Mouse (Mus musculus): Measurements from ENCODE around the gene Synrg. TPM values are rescaled to one million over a fixed set of nuclear protein-coding genes. Genes with fewer than 3 reads are reported as not detected.

The Synrg gene
- polyA plus RNA-seq, 1 experiment from 2014 or later, result 10.2 TPM

DNA sequence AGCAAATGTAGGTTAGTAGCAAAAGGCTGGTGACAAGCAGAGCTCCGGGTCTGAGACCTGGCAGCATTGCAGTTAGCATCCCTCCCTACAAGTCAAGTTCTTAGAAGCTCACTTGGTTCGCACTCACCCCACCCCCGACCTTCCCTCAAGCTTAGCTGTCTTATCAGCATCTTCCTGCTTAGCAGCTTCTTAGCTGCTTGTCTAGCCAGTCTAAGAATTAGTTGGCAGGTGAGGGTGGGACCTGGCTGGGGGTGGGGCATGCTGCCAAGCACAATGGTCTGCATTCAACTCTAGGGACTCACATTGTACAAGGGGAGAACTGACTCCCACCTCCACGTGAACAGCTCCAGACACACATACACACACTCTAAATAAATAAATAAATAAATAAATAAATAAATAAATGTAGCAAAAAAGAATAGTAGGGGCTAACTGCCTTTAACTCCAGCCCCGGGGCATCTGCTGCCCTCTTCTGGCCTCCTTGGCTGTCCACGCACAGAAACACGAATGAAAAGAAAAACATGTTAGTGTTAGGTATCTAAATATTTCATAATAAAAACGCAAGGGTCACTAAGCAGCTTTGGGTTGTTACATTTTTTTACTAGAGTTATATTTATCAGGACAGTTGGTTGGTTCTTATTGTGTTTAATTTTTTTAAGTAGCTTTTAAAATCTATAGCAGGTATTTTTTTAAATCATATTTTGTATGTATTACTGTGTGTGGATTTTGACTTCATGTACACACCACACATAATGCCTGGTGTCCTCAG, 3.4 kb downstream of the Synrg start:
- Histone ChIP-seq H3K4me3 (no peak overlapping the region), H3K9me3 (replicated peaks) (no peaks in the 10 kb centered on the region), H3K27me3 (replicated peaks) (no peaks in the 10 kb centered on the region), H3K27ac (peak overlapping the region; percentile 28), H3K4me1 (peaks cover 41% of the 10 kb centered on the region), H3K4me2 (peak overlapping the region; percentile 43), H3K36me3 (peaks cover 24% of the 10 kb centered on the region), H3K9ac (no peak overlapping the region)
- peak; percentile 67 for ATAC-seq
- 36% methylated on average over 8 of the region's 8 CpGs for WGBS (ENCODE audit: insufficient replicate concordance)

DNA sequence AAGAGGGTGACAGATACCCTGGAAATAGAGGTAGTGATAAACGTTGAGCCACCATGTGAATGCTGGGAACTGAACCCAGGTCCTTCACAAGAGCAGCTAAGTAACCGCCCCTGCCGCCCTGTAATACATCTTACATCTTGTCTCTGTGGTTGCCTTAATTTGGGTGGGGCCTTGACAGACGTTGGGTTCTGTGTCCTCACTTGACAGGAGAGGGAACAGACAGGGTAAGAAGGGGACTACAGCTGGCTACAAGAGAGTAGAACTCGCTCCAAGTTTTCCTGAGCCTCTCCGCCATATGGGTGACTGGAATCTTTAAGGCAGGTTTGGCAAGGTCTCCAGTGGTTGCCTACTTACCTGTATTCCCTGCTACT, 4.0 kb downstream of the Synrg start:
- Histone ChIP-seq H3K4me2 (no peak overlapping the region), H3K27ac (0 out of 2 replicates have a peak overlapping the region, but pooled peaks have one; percentile 12), H3K36me3 (peaks cover 24% of the 10 kb centered on the region), H3K4me3 (no peak overlapping the region), H3K4me1 (peaks cover 41% of the 10 kb centered on the region), H3K9me3 (replicated peaks) (no peaks in the 10 kb centered on the region), H3K27me3 (replicated peaks) (no peaks in the 10 kb centered on the region), H3K9ac (no peak overlapping the region)
- ATAC-seq, result no peak
- WGBS (ENCODE audit: insufficient replicate concordance), result 50% methylated on average over 6 of the region's 6 CpGs

DNA sequence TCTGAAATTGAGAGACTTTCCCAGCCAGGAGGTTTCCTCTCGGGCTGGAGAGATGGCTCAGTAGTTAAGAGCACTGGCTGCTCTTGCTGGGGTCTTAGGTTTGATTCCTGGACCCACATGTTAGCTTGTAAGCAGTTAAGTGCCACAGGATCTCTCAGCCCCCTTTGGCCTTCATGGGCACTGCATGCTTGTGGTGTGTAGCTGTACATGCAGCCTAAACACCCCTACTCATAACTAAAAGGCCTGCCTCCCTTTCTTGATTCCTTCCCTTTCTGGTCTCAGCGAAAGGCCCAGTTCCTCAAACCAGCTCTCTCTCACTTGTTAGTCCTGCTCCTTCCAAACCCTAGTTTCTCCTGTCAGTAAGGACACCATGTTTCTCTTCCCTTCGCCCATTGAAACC, 4.8 kb downstream of the Synrg start:
- Histone ChIP-seq H3K36me3 (peaks cover 27% of the 10 kb centered on the region), H3K27ac (no peak overlapping the region), H3K4me3 (no peak overlapping the region), H3K4me1 (peaks cover 34% of the 10 kb centered on the region), H3K27me3 (replicated peaks) (no peaks in the 10 kb centered on the region), H3K4me2 (no peak overlapping the region), H3K9me3 (replicated peaks) (no peaks in the 10 kb centered on the region), H3K9ac (no peak overlapping the region)
- 80% methylated on average over 3 of the region's 3 CpGs for WGBS (ENCODE audit: insufficient replicate concordance)
- ATAC-seq, result no peak

DNA sequence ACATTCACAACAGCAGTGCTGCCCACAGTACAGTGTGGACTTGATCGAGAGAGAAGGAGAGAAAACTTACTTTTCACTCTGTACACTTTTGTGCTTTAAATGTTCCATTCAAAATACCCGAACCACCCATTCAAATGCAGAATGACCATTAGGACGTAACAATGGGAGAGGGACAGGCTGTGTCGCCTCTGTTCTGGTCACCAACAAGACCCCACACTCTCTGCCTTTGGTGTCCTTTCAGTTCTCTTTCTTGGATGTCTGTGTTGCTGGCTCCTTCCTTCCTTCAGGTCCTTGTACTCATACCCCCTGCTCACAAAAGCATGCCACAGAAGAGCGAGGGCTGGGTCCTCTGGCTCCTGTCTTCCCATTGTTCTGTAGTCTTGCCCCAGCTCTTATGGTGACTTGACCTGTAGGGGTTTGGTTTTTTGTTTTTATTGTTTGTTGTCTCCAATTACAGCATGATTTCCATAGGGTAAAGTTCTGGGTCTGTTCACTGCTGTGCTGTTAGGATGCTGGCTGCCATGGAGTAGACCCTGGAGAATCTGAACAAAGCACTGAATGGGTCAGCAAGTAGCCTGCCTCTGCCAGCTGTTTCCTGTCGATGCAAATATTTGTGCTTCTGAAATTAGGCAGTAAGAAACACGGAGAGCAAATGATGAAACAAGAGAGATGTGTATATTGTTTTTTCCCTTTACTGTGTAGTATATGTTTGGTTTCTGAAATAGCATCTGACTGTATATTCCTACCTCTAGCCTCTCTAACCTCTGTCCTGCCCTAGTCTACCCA, 10.5 kb downstream of the Synrg start:
- Histone ChIP-seq H3K27me3 (replicated peaks) (no peaks in the 10 kb centered on the region), H3K4me2 (peak overlapping the region; percentile 44), H3K9me3 (replicated peaks) (no peaks in the 10 kb centered on the region), H3K36me3 (peaks cover 69% of the 10 kb centered on the region), H3K27ac (no peak overlapping the region), H3K4me1 (peaks cover 23% of the 10 kb centered on the region), H3K9ac (no peak overlapping the region), H3K4me3 (no peak overlapping the region)
- WGBS (ENCODE audit: insufficient replicate concordance), result 74% methylated on average over 7 of the region's 7 CpGs
- no peak for ATAC-seq

DNA sequence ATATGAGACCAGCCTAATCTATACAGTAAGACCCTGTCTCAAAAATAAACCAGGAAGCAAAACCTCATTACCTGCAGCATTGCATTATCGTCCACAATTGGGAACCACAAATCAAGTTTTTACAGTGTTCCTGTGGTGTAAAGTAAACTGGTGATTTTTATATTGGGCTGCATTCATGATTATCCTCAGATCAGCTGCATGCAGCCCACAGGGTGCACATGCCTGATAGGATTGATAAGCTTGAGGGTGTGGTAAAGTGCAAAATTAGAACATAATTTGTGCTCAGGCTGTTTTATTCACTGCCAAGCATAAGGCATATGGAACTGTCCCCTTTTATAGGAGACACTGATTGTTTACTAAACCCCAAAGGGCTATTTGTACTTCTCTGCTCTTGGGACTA, 11.3 kb downstream of the Synrg start:
- Histone ChIP-seq H3K4me2 (peak overlapping the region; percentile 44), H3K27ac (no peak overlapping the region), H3K9me3 (replicated peaks) (no peaks in the 10 kb centered on the region), H3K4me3 (no peak overlapping the region), H3K36me3 (peaks cover 77% of the 10 kb centered on the region), H3K9ac (no peak overlapping the region), H3K4me1 (peaks cover 23% of the 10 kb centered on the region), H3K27me3 (replicated peaks) (no peaks in the 10 kb centered on the region)
- ATAC-seq, result peak; percentile 80
- WGBS (ENCODE audit: insufficient replicate concordance), result 41% methylated on average over 1 of the region's 1 CpGs

DNA sequence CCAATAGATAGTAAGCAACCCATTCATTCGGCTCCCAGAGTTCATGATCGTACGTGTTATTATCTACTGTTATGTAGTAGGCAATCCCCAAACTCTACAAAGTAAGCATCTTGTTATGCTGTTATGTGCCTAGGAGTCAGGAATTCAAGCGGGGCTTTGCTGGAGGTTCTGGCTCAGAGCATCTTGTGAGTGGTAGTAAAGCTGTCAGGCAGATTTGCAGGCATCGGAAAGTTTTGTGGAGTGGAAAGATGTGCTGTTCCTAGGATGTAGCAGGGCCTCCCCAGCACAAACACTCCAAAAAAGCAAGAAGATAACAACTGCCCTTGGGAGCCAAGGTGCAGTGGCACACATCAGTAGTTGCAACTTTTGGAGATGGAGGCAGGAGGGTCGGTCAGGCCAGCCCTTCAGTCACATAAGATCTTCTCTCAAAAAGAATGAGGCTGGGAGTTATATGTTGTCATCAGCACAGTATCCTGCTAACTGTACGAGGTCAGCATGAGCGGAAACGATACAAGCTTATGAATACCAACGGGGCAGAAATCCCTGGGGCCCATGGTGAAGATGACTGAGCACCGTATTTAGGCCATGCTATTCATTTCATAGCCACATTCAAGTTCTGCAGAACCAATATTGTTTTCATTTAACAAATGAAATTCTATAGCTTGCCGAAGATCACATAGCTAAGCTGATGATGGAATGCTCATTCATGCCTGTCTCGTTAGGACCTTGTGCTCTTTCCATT, 12.2 kb downstream of the Synrg start:
- Histone ChIP-seq H3K27me3 (replicated peaks) (no peaks in the 10 kb centered on the region), H3K4me3 (no peak overlapping the region), H3K4me2 (no peak overlapping the region), H3K9me3 (replicated peaks) (no peaks in the 10 kb centered on the region), H3K4me1 (peaks cover 23% of the 10 kb centered on the region), H3K27ac (no peak overlapping the region), H3K9ac (no peak overlapping the region), H3K36me3 (peaks cover 78% of the 10 kb centered on the region)
- ATAC-seq, result no peak
- 86% methylated on average over 13 of the region's 13 CpGs for WGBS (ENCODE audit: insufficient replicate concordance)

DNA sequence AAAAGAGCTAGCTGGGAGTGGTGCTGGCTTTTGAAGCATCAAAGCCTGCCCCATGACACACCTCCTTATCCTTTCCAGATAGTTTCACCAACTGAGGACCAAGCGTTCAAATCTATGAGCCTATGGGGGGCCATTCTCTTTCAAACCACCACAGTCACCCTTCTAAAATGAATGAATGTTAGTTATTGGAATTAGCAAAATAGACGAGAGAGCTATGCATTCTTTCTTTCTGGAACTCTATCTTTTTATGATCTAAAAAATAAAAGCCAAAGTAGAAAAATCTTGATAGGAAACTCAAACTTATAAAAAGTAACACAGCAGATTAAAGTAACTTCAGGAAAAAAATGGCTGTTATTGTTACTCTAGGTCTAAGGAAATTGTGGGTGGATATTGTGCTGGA, 13.6 kb downstream of the Synrg start:
- H3K36me3 ChIP-seq, result peaks cover 78% of the 10 kb centered on the region
- no peak overlapping the region for H3K4me3 ChIP-seq
- no peaks in the 10 kb centered on the region for H3K27me3 ChIP-seq (replicated peaks)
- no peaks in the 10 kb centered on the region for H3K9me3 ChIP-seq (replicated peaks)
- peaks cover 23% of the 10 kb centered on the region for H3K4me1 ChIP-seq
- no peak for ATAC-seq
- 81% methylated on average over 2 of the region's 2 CpGs for WGBS (ENCODE audit: insufficient replicate concordance)
- H3K4me2 ChIP-seq, result no peak overlapping the region
- no peak overlapping the region for H3K27ac ChIP-seq
- no peak overlapping the region for H3K9ac ChIP-seq

DNA sequence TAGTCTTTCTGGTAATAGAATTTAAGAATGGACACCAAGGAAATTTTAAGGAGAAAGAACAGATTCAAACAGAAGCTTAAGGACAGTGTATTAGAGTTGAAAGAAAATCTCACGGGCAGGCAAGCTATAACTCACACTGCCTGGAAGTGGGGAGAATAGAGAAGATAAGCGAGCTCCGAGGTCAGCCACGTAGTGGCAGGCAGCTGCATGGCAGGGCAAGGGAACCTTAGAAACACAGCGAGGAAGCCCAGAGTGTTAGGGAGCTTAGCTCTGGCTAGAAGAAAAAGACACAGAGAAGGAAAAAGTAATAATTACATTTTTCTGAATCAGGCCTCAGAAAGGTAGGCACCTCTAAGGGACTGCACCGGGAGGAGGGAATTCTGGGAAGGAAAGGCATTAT, 15.8 kb downstream of the Synrg start:
- ATAC-seq, result no peak
- no peak overlapping the region for H3K9ac ChIP-seq
- no peak overlapping the region for H3K4me3 ChIP-seq
- H3K4me2 ChIP-seq, result no peak overlapping the region
- peaks cover 80% of the 10 kb centered on the region for H3K36me3 ChIP-seq
- peaks cover 15% of the 10 kb centered on the region for H3K4me1 ChIP-seq
- H3K9me3 ChIP-seq (replicated peaks), result no peaks in the 10 kb centered on the region
- H3K27ac ChIP-seq, result no peak overlapping the region
- WGBS (ENCODE audit: insufficient replicate concordance), result 75% methylated on average over 6 of the region's 6 CpGs
- no peaks in the 10 kb centered on the region for H3K27me3 ChIP-seq (replicated peaks)

DNA sequence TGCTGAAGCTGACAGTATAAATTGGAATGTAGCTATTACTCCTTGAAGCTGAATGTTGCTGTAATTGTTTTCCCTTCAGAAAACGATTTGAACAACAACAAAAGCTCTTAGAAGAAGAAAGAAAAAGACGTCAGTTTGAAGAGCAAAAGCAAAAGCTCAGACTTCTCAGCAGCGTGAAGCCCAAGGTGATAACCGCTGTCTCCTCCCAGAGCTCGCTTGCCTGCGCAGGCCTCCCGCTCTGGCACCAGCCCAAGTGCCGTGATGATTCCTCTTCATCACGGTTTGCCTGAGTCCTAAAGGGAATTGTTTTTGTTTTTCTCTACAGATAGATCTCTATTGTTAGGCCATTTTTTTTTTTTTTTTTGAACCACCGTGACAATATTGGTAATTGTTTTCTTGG, 17.1 kb downstream of the Synrg start:
- no peak for ATAC-seq
- Histone ChIP-seq H3K4me2 (no peak overlapping the region), H3K27ac (no peak overlapping the region), H3K4me3 (no peak overlapping the region), H3K27me3 (replicated peaks) (no peaks in the 10 kb centered on the region), H3K36me3 (peaks cover 91% of the 10 kb centered on the region), H3K9me3 (replicated peaks) (no peaks in the 10 kb centered on the region), H3K4me1 (peaks cover 2% of the 10 kb centered on the region; the same call in 1 of the 2 replicates), H3K9ac (no peak overlapping the region)
- 82% methylated on average over 10 of the region's 10 CpGs for WGBS (ENCODE audit: insufficient replicate concordance)

DNA sequence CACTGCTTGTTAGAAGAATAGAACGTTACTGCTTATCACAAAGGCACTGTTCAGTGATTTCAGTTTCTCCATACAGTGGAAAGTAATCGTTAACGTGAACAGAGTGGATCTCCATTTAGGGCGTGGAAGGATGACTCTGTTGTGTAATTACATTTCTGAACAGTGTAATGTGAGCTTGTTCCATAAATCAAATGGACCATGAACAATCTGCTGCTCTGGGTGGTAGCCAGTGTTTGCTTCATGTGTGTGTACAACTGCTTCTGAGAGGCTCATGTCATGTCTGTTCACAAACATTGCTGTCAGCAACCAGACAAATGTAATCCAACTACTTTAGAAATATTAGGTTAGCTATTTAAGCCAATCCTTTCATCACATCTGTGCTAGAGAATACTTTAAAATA, 27.5 kb downstream of the Synrg start:
- ATAC-seq, result no peak
- H3K9me3 ChIP-seq (replicated peaks), result no peaks in the 10 kb centered on the region
- no peak overlapping the region for H3K4me3 ChIP-seq
- no peak overlapping the region for H3K9ac ChIP-seq
- peaks cover 93% of the 10 kb centered on the region for H3K36me3 ChIP-seq
- no peaks in the 10 kb centered on the region for H3K4me1 ChIP-seq
- no peak overlapping the region for H3K4me2 ChIP-seq
- 79% methylated on average over 4 of the region's 4 CpGs for WGBS (ENCODE audit: insufficient replicate concordance)
- no peak overlapping the region for H3K27ac ChIP-seq
- H3K27me3 ChIP-seq (replicated peaks), result no peaks in the 10 kb centered on the region

DNA sequence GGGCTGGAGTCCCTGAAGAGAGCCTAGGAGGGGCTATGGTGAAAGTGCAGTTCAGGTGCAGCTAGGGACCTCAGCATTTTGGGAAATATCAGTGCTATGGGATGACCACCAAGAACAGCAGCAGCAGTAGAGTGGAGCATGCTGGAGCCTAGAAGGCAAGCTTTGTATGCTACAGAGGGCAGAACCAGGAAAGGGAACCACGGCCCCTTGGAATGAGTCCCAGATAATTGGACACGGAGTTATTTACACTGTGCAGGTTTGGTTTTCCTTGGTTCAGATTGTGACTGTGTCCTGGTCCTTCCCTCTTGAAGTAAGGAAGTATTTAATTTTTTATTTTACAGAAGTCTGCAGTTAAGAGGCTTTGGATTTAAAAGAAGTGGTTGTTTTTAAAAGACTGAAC, 29.2 kb downstream of the Synrg start:
- H3K36me3 ChIP-seq, result peaks cover 93% of the 10 kb centered on the region
- H3K9ac ChIP-seq, result no peak overlapping the region
- H3K27me3 ChIP-seq (replicated peaks), result no peaks in the 10 kb centered on the region
- H3K4me2 ChIP-seq, result no peak overlapping the region
- no peaks in the 10 kb centered on the region for H3K4me1 ChIP-seq
- WGBS (ENCODE audit: insufficient replicate concordance), result 82% methylated on average over 2 of the region's 2 CpGs
- H3K4me3 ChIP-seq, result no peak overlapping the region
- no peak for ATAC-seq
- no peaks in the 10 kb centered on the region for H3K9me3 ChIP-seq (replicated peaks)
- H3K27ac ChIP-seq, result no peak overlapping the region

DNA sequence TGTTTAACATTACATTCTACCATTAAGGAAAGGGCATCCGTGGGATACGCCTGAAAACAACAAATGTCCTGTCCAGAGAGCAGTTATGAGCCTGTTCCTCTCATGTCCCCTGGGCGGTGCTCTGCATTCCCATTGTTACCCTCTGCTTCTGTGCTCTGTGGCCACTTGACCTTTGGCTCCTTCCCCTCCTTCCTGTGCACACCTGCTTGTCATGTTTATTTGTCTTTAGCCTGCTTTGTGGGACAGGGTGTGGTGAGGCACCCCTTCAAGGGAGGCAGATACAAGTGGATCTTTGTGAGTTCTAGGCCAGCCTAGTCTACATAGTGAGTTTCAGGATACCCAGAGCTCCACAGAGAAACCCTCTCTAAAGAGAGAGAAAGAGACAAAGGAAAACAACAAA, 30.3 kb downstream of the Synrg start:
- H3K27me3 ChIP-seq (replicated peaks), result no peaks in the 10 kb centered on the region
- WGBS (ENCODE audit: insufficient replicate concordance), result 88% methylated on average over 3 of the region's 3 CpGs
- no peaks in the 10 kb centered on the region for H3K4me1 ChIP-seq
- ATAC-seq, result no peak
- no peak overlapping the region for H3K4me2 ChIP-seq
- no peak overlapping the region for H3K9ac ChIP-seq
- peaks cover 95% of the 10 kb centered on the region for H3K36me3 ChIP-seq
- H3K9me3 ChIP-seq (replicated peaks), result no peaks in the 10 kb centered on the region
- no peak overlapping the region for H3K4me3 ChIP-seq
- H3K27ac ChIP-seq, result no peak overlapping the region

Data from liver, embryonic 12.5 days (tissue).